Mouse (Mus musculus) kidney, adult 18-20 months (tissue): ENCODE data around the gene Pth2.
"Not testable (repeated sequence)": the region's sequence is repeated elsewhere in the genome, so short reads cannot be mapped to it uniquely, and the experiment has no call there.

ENCODE experiments used
- DNase-seq: peaks from one replicate; pipeline ENCODE4 v3.0.0; 2021

Gene Pth2

GRCm38 (mm10) chr7:45180896-45181477 is at the start of gene Pth2:
TSS of gene Pth2 (plus strand) at chr7:45180995.
- DNase-seq: no peak

- DNase-seq: no peak
Measured at GRCm38 (mm10) chr7:45131850-45132249, 48.9 kb upstream of the Pth2 start.

- DNase-seq: no peak
Measured at GRCm38 (mm10) chr7:45133446-45134159, 47.2 kb upstream of the Pth2 start.

- peak; percentile 42 for DNase-seq
Measured at GRCm38 (mm10) chr7:45134544-45135026, 46.2 kb upstream of the Pth2 start.

GRCm38 (mm10) chr7:45135370-45135769 is 45.4 kb upstream of the Pth2 start:
- no peak for DNase-seq

- DNase-seq: peak; percentile 94
Measured at GRCm38 (mm10) chr7:45135993-45136567, 44.7 kb upstream of the Pth2 start, which contains the start of the genes Gm45713 and Flt3l. TSS of gene Gm45713 (minus strand) at chr7:45136231. TSS of gene Flt3l (minus strand) at chr7:45136432.

GRCm38 (mm10) chr7:45137171-45138006 is 43.4 kb upstream of the Pth2 start:
- DNase-seq: no peak

GRCm38 (mm10) chr7:45138403-45138802 is 42.4 kb upstream of the Pth2 start:
- DNase-seq: no peak

GRCm38 (mm10) chr7:45139904-45140723 is 40.7 kb upstream of the Pth2 start:
- DNase-seq: no peak

- DNase-seq: no peak
Measured at GRCm38 (mm10) chr7:45141319-45141718, 39.5 kb upstream of the Pth2 start.

- no peak for DNase-seq
Measured at GRCm38 (mm10) chr7:45141914-45142313, 38.9 kb upstream of the Pth2 start.

GRCm38 (mm10) chr7:45144368-45145174 is 36.2 kb upstream of the Pth2 start:
- no peak for DNase-seq

GRCm38 (mm10) chr7:45145460-45145859 is 35.3 kb upstream of the Pth2 start:
- no peak for DNase-seq

GRCm38 (mm10) chr7:45147267-45147666 is 33.5 kb upstream of the Pth2 start:
- peak; percentile 46 for DNase-seq

- peak; percentile 53 for DNase-seq
Measured at GRCm38 (mm10) chr7:45147899-45148298, 32.9 kb upstream of the Pth2 start.

- no peak for DNase-seq
Measured at GRCm38 (mm10) chr7:45148534-45149098, 32.2 kb upstream of the Pth2 start.

GRCm38 (mm10) chr7:45149545-45149944 is 31.2 kb upstream of the Pth2 start:
- no peak for DNase-seq

GRCm38 (mm10) chr7:45150321-45150720 is 30.5 kb upstream of the Pth2 start:
- no peak for DNase-seq

- no peak for DNase-seq
Measured at GRCm38 (mm10) chr7:45151303-45151702, 29.5 kb upstream of the Pth2 start.

GRCm38 (mm10) chr7:45153052-45153451 is 27.7 kb upstream of the Pth2 start:
- DNase-seq: not testable (repeated sequence)

GRCm38 (mm10) chr7:45153586-45153985 is 27.2 kb upstream of the Pth2 start:
- no peak for DNase-seq
